Mouse (Mus musculus): ENCODE results near the gene Tbx2.

The Tbx2 gene
- long read RNA-seq, experiment 1, partial matches to known transcripts, result 7 of 8 reads
- long read RNA-seq, experiment 1, other reads (novel, unspliced or antisense), result 0 of 8 reads
- long read RNA-seq, experiment 2, partial matches to known transcripts, result 7 of 10 reads
- long read RNA-seq, experiment 2, other reads (novel, unspliced or antisense), result 1 of 10 reads

DNA sequence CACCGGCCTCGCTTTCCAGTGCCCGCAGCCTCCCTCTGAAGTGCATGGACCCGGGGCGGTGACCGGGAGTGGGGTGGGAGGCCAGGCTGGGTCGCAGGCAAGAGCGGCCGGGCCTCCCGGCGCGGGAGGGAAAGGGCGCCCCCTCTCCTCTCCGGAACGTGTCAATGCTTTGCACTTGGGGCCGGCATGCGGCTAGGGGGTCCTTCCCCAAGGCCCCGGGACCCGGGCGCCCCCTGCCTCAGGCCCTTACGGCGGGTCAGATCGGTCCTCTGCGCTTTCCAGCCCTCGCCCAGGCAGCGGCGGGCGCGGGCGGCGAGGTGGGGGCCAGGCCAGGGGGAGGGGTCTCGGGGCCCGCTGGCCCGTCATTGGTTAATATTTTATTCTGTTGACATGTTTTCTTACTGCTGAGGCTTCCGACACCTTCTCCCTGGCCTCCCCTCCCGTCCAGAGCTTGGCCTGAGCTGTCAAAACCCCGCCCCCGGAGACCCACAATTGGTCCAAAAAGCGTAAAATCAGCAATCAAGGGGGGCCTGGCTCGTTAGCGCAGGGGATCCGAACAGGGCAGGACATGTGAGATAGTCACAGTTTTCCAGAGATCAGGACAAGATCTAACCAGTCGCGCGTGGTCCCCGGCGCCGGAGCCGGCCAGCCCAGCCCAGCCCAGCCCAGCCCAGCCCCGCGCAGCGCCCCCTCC, at the start of gene Tbx2:
TSS of gene Tbx2 (plus strand) at position 321 of the 694 bp plus-strand sequence.
- intact Hi-C loops (cut with DNase I), result loop anchor here (2.0 kb wide), 1 partner anchor 314 kb away; no protein-coding TSS in a partner anchor

- intact Hi-C loops (cut with DNase I), result no loop called here
Observed at GRCm38 (mm10) chr11:85786113-85786718, 46.1 kb upstream of the Tbx2 start.

DNA sequence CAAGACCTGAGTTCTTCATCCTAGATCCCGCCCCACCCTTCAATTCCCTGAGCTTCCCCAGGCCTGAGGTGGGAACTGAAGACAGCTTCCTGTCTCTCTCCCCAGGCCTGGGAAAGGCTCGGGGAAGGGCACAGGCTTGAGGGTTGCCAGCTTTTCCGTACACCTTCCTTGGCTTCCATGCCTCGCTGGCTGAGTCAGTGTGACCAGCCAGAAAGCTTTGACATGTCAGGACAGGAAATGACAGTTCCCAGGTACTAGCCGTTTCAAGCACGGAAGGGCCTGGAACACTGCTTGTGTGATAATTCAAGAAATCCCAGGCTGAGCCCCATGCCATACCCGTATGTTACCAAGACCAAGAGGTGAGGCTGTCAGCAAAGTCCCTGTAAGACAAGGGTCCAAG, 42.6 kb upstream of the Tbx2 start:
- intact Hi-C loops (cut with DNase I), result no loop called here

GRCm38 (mm10) chr11:85790267-85790666, 42.1 kb upstream of the Tbx2 start:
- intact Hi-C loops (cut with DNase I), result no loop called here

DNA sequence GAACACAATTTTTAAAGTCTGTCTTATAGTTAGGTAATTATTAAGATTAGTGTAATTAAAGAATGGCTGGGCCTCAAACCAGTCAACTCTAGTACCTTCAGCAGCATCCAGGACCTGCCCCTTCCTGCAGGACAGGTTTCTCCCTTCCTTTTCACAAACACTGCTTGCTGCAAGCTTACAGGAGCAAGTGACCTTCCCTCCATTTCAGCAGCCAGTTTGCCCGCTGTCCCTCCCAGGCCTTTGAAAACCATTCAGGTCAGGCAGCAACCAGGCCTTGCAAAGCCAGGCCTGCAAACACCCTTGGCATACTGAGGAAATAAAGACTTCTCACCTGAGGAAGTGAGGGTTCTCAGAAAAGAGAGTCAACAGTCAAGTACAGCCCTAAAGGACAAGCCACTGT, 41.1 kb upstream of the Tbx2 start:
- intact Hi-C loops (cut with DNase I), result no loop called here

GRCm38 (mm10) chr11:85792534-85793215, 39.7 kb upstream of the Tbx2 start:
- intact Hi-C loops (cut with DNase I), result no loop called here

GRCm38 (mm10) chr11:85799456-85799855, 32.9 kb upstream of the Tbx2 start:
- intact Hi-C loops (cut with DNase I), result no loop called here

DNA sequence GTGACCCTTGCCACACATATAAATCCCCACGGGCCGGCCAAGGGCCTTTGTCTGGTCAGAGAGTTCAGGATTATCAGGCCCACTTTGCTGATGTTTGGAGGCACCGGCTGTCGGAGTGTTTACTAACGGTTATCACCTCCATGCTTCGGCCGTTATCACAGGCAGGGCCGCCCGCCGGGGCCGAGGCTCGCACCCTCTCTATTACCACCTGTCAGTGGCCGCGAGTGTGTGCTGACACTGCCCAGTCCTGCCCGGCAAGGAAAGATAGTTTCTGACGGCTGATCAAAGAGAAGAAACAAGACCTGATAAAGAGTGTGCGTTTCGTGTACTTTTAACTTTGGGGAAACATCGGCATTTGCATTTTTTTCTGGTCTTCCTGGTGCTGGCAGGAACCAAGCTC, 32.5 kb upstream of the Tbx2 start:
- intact Hi-C loops (cut with DNase I), result no loop called here

- intact Hi-C loops (cut with DNase I), result no loop called here
Observed at GRCm38 (mm10) chr11:85800380-85800779, 32.0 kb upstream of the Tbx2 start.

GRCm38 (mm10) chr11:85804048-85804447, 28.3 kb upstream of the Tbx2 start:
- intact Hi-C loops (cut with DNase I), result no loop called here

- intact Hi-C loops (cut with DNase I), result no loop called here
Observed at GRCm38 (mm10) chr11:85805779-85806178, 26.6 kb upstream of the Tbx2 start.

- intact Hi-C loops (cut with DNase I), result no loop called here
Observed at GRCm38 (mm10) chr11:85807353-85807752, 25.0 kb upstream of the Tbx2 start.

GRCm38 (mm10) chr11:85811229-85811628, 21.1 kb upstream of the Tbx2 start:
- intact Hi-C loops (cut with DNase I), result loop anchor here (10.0 kb wide), 1 partner anchor 426 kb away; no protein-coding TSS in a partner anchor

DNA sequence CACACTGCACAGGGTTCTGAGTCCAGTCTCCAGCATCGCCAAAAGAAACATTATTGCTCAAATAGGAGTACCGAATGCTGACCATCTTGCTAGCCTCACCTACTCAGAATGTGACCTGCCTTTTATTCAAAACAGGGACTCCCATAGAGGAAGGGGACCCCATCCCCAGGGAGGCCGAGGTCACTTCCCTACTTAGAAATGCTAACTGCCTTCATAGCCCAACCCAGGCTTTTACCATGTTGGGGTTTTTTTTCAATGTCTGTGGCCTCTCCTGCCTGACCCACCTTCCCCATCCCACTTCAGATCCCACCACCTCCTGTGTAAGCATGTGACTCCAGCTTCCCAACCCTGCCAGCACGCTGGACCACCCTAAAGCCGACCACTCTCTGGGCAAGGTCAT, 20.7 kb upstream of the Tbx2 start:
- intact Hi-C loops (cut with DNase I), result loop anchor here (10.0 kb wide), 1 partner anchor 427 kb away; no protein-coding TSS in a partner anchor

- intact Hi-C loops (cut with DNase I), result loop anchor here (10.0 kb wide), 1 partner anchor 428 kb away; no protein-coding TSS in a partner anchor
Observed at GRCm38 (mm10) chr11:85812201-85812966, 20.0 kb upstream of the Tbx2 start.

- intact Hi-C loops (cut with DNase I), result loop anchor here (10.0 kb wide), 1 partner anchor 430 kb away; no protein-coding TSS in a partner anchor
Observed at GRCm38 (mm10) chr11:85814678-85815077, 17.7 kb upstream of the Tbx2 start.

GRCm38 (mm10) chr11:85816471-85816870, 15.9 kb upstream of the Tbx2 start:
- intact Hi-C loops (cut with DNase I), result loop anchor here (10.0 kb wide), 1 partner anchor 432 kb away; no protein-coding TSS in a partner anchor

DNA sequence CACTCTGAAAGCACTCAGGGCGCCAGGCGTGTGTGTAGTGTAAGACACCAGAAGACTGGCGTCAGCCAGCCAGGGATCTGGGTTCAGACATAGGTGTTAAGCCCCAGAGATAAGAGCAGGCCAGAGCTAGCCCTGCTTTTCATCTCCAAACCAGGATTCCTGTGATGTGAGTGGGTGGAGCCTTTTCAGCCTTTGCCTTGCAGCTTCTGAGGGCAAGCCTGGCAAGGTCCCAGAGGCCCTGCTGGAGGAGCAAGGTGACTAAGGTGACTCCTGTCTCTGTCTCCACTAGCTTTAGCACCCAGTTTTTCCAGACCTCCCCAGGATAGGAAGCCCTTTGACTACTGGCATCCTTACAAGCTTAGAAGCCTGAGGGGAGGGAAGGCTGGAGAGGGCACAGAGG, 13.9 kb upstream of the Tbx2 start:
- intact Hi-C loops (cut with DNase I), result loop anchor here (10.0 kb wide), 1 partner anchor 434 kb away; no protein-coding TSS in a partner anchor

DNA sequence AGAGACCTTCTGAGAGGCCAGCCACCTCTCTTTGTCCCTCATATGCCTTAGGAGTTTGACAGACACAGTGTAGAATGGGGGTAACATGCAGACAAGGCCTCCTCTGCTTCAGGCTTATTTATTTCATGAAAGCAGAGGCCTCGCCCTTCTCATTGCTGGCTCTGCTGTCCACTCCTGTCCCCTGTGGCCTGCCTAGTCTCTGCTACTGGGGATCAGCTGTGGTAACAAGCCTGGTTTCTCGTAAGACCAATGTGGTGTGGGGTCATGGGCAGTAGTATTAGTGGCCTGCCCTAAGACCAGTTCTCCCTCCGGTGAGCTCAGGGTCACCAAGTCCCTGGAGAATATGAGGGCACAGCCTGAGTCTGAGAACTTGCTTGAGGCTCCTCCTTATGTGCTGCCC, 11.4 kb upstream of the Tbx2 start:
- intact Hi-C loops (cut with DNase I), result no loop called here

- intact Hi-C loops (cut with DNase I), result no loop called here
Observed at GRCm38 (mm10) chr11:85821659-85822058, 10.7 kb upstream of the Tbx2 start.

DNA sequence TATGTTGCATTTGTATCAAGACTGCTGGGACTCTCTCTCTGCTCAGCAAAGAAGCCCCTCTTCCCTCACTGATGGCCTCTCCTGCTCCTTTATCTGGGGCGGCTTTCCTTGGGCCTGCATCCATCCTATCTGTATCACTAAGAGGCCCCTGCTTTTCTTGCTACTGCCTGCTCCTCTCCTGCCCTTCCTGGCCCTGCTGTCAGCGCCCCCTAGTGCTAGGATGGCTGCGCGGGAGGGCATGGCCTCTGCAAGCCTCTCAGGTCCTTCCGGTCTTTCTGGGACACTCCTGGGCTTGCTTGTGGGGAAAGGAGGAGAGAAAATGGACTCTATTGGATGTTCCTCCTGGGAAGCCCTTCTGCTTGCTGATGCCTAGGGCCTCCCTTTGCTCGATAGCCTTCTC, 9.2 kb upstream of the Tbx2 start:
- intact Hi-C loops (cut with DNase I), result no loop called here

All from adrenal gland (tissue).